Mouse (Mus musculus): ENCODE data around the gene Ces2e.

DNA sequence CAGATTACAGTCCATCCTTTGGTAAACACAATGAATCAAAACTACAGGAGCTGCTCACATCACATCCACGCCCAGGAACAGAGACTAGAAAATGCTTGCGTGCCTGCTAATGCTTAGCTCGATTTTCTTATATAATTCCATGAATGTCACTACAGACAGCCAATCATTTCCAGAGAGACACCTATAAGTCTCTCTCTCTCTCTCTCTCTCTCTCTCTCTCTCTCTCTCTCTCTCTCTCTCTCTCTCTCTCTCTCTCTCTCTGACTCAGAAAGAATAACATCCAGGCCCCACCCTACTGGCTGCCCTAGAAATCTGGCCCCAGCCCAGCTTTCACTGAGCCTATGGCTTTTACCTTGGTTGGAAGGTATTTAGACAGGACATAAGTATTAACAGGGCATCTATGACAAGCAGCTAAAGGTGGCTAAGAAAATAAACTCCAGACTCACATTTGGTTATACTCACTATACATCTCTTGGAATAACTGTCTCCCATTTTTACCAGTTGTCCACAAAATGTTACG lies 37.4 kb downstream of the Ces2e start:
- TF ChIP-seq CTCF (IDR thresholded peaks at IDR 0.05; ENCODE audit: insufficient read depth, low read depth, low read length) (no peak), POLR2A (IDR thresholded peaks at IDR 0.05; ENCODE audit: insufficient read depth, low read depth, low read length) (no peak)
